Mouse (Mus musculus) E14TG2a.4 (cell line): ENCODE measurements around the gene Med18.

ENCODE experiments used
- CTCF ChIP-seq: conservative IDR thresholded peaks from 2 replicates; pipeline ENCODE4 v1.5.1; 2014; ENCODE audit warnings: low read length
- NANOG ChIP-seq: IDR thresholded peaks from 2 replicates; pipeline ENCODE4 v1.6.1; 2014; ENCODE audit warnings: borderline replicate concordance, low read length, mixed read lengths
- POU5F1 ChIP-seq: IDR thresholded peaks from 2 replicates; pipeline ENCODE4 v1.6.1; 2014; ENCODE audit warnings: low read length, borderline replicate concordance

- TF ChIP-seq CTCF (no peak), POU5F1 (no peak), NANOG (no peak)
Observed at GRCm38 (mm10) chr4:132505034-132505738, 41.5 kb upstream of the Med18 start.
